Mouse (Mus musculus) heart, postnatal 0 days (tissue): Measurements from ENCODE around the gene Pgm1. TPM values are rescaled to one million over a fixed set of nuclear protein-coding genes. Genes with fewer than 3 reads are reported as not detected.

Experiments
- ATAC-seq: fragments of 200-750 bp; cut with Nextera tagmentation; 2 replicates; pipeline ENCODE4 v1.8.0; 2017; ENCODE audit warnings: low read depth, moderate number of reproducible peaks, moderate library complexity; ENCODE audit not compliant: insufficient read depth
- DNase-seq: peaks from one replicate; pipeline ENCODE4 v3.0.0-alpha.2; 2016; ENCODE audit warnings: low spot score
- H3K27ac ChIP-seq: fragments of 300-500 bp; sonication (generic); 2 replicates; pipeline ENCODE4 v1.5.1; 2014; ENCODE audit warnings: low read depth, mild to moderate bottlenecking
- H3K27me3 ChIP-seq: fragments of 300-500 bp; sonication (generic); 2 replicates; pipeline ENCODE4 v1.6.1; 2014; ENCODE audit warnings: low read length, mixed read lengths; ENCODE audit not compliant: control insufficient read depth, insufficient read depth
- H3K36me3 ChIP-seq: fragments of 300-500 bp; sonication (generic); replicated peaks from 2 replicates; pipeline ENCODE4 v1.6.1; 2014; ENCODE audit warnings: low read length, mixed read lengths; ENCODE audit not compliant: control insufficient read depth, insufficient read depth
- H3K4me1 ChIP-seq: fragments of 300-500 bp; sonication (generic); 2 replicates; pipeline ENCODE4 v1.6.1; 2014; ENCODE audit warnings: antibody characterized with exemption; ENCODE audit not compliant: control insufficient read depth, insufficient read depth
- H3K4me2 ChIP-seq: fragments of 300-500 bp; sonication (generic); 2 replicates; pipeline ENCODE4 v1.6.1; 2014; ENCODE audit warnings: low read depth, mild to moderate bottlenecking, low read length, moderate library complexity
- H3K4me3 ChIP-seq: fragments of 300-500 bp; sonication (generic); 2 replicates; pipeline ENCODE4 v1.5.1; 2014; ENCODE audit warnings: low read depth, low read length
- H3K9ac ChIP-seq: fragments of 300-500 bp; sonication (generic); replicated peaks from 2 replicates; pipeline ENCODE4 v1.6.1; 2014; ENCODE audit warnings: low read depth, low read length, mixed read lengths
- H3K9me3 ChIP-seq: fragments of 300-500 bp; sonication (generic); replicated peaks from 2 replicates; pipeline ENCODE4 v1.6.1; 2016; ENCODE audit warnings: low read length; ENCODE audit not compliant: control insufficient read depth
- CTCF ChIP-seq: IDR thresholded peaks from 2 replicates; pipeline ENCODE4 v1.5.1; 2016; ENCODE audit warnings: antibody characterized with exemption, control low read depth, low read depth
- EP300 ChIP-seq: IDR thresholded peaks from 2 replicates; pipeline ENCODE4 v1.6.1; 2016; ENCODE audit warnings: antibody characterized with exemption, low read depth
- WGBS: fragments of 180-500 bp; shearing (Covaris S2); extraction: QIAGEN DNeasy Blood & Tissue Kit; methylation state at CpG from one replicate; pipeline ENCODE4 v1.1.7; 2014; 5-methylcytosine and 5-hydroxymethylcytosine counted together
- polyA plus RNA-seq: library from polyadenylated mRNA; unstranded; fragments of >200 nt; fragmentation: Nextera tagmentation; extraction: Ambion mirVana; gene quantifications from 2 replicates; pipeline ENCODE4 v1.2.1, GENCODE M21; 2015
- total RNA-seq: library from RNA; depleted of rRNA; stranded (reverse); fragments of >200 nt; gene quantifications from 2 replicates; pipeline ENCODE4 v1.2.3, GENCODE M21; 2014; ENCODE audit warnings: low replicate concordance; rRNA removed

The Pgm1 gene
- total RNA-seq: 271 and 313 TPM in 2 replicates
- 208 and 220 TPM in 2 replicates for polyA plus RNA-seq

DNA sequence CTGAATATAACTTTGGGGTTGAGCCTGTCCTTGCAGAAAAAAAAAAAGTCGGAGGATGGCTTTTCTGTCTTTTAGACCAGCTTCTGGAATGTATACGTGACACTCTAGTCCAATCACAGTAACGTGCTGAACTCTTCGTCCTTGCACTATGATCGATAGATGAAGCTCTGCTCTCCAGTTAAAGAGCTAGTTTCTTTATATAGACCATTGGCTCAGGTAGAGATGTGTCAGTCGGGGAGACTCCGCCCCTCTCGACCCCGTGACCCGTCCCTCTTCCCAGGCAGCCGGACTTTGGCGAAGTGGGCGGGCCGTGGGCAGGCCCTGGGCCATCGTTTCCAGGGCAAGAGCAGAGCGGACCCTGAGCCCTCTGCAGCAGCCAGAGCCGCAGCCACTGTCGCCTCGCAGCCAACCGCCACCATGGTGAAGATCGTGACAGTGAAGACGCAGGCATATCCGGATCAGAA lies at the start of gene Pgm1:
TSS of gene Pgm1 (plus strand) at position 266 of the 464 bp plus-strand sequence.
- no peaks in the 10 kb centered on the region for H3K36me3 ChIP-seq
- ATAC-seq (peak; percentile 89), DNase-seq (peak; percentile 84)
- H3K4me2 ChIP-seq: peak within 1 kb of the TSS; percentile 96
- TF ChIP-seq EP300: no peak
- no peak for TF ChIP-seq CTCF
- H3K4me3 ChIP-seq: peak within 1 kb of the TSS; percentile 70
- peak within 1 kb of the TSS; percentile 97 for H3K27ac ChIP-seq
- no peaks in the 10 kb centered on the region for H3K27me3 ChIP-seq
- peaks cover 25% of the 10 kb centered on the region for H3K4me1 ChIP-seq
- no peaks in the 10 kb centered on the region for H3K9me3 ChIP-seq
- H3K9ac ChIP-seq: peak within 1 kb of the TSS; percentile 72
- 2% methylated on average over 23 of the region's 23 CpGs for WGBS

- no peaks in the 10 kb centered on the region for H3K27me3 ChIP-seq
- H3K4me3 ChIP-seq: no peak overlapping the region
- H3K36me3 ChIP-seq: no peaks in the 10 kb centered on the region
- no peak for TF ChIP-seq EP300
- peak; percentile 52 for TF ChIP-seq CTCF
- no peak overlapping the region for H3K9ac ChIP-seq
- no peak overlapping the region for H3K27ac ChIP-seq
- H3K4me1 ChIP-seq: no peaks in the 10 kb centered on the region
- DNase-seq: peak; percentile 19
- H3K9me3 ChIP-seq: no peaks in the 10 kb centered on the region
- no peak overlapping the region for H3K4me2 ChIP-seq
- ATAC-seq: no peak
These were observed 47.3 kb upstream of the Pgm1 start for GRCm38 (mm10) chr4:99881882-99882281.

- H3K27ac ChIP-seq: no peak overlapping the region
These were observed 46.8 kb upstream of the Pgm1 start for GRCm38 (mm10) chr4:99882405-99882804.

GRCm38 (mm10) chr4:99913894-99914451 lies 15.2 kb upstream of the Pgm1 start:
- Histone ChIP-seq H3K27me3 (no peaks in the 10 kb centered on the region), H3K27ac (no peak overlapping the region), H3K4me1 (no peaks in the 10 kb centered on the region), H3K36me3 (no peaks in the 10 kb centered on the region), H3K4me3 (no peak overlapping the region), H3K9me3 (no peaks in the 10 kb centered on the region), H3K9ac (no peak overlapping the region), H3K4me2 (no peak overlapping the region)
- TF ChIP-seq EP300 (no peak), CTCF (peak; percentile 71)
- ATAC-seq (no peak), DNase-seq (peak; percentile 17)
- WGBS: 60% methylated on average over 4 of the region's 4 CpGs

More at GRCm38 (mm10) chr4:99882405-99882804, 46.8 kb upstream of the Pgm1 start:
- Histone ChIP-seq H3K4me3 (no peak overlapping the region), H3K9ac (0 out of 2 replicates have a peak overlapping the region, but pooled peaks have one; percentile 15), H3K36me3 (no peaks in the 10 kb centered on the region), H3K4me1 (no peaks in the 10 kb centered on the region), H3K9me3 (no peaks in the 10 kb centered on the region), H3K27me3 (no peaks in the 10 kb centered on the region), H3K4me2 (no peak overlapping the region)
- ATAC-seq (no peak), DNase-seq (no peak)
- TF ChIP-seq EP300: no peak
- TF ChIP-seq CTCF: no peak

- Histone ChIP-seq H3K27me3 (no peaks in the 10 kb centered on the region), H3K4me3 (no peak overlapping the region), H3K4me2 (no peak overlapping the region), H3K27ac (no peak overlapping the region), H3K4me1 (peaks cover 21% of the 10 kb centered on the region), H3K36me3 (no peaks in the 10 kb centered on the region), H3K9me3 (no peaks in the 10 kb centered on the region), H3K9ac (no peak overlapping the region)
- DNase-seq (no peak), ATAC-seq (no peak)
- TF ChIP-seq EP300 (no peak), CTCF (no peak)
- WGBS: 94% methylated on average over 4 of the region's 4 CpGs
These were observed 2.8 kb upstream of the Pgm1 start for GRCm38 (mm10) chr4:99926380-99926779.

DNA sequence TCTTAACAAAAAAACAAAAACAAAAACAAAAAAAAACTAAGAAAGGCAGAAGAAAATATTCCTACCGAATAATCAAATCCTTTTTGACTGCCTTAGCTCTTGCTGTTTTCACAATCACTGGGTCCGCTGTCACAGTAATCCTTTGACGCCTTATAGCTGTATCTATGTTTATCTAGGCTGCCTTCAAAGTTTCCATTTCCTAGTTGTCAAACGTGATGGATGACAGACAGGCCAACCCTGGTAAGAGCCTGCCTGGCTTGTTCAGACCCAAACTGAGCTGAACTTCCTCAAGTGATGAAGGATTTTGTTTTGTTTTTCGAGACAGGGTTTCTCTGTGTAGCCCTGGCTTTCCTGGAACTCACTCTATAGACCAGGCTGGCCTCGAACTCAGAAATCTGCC lies 693 bp upstream of the Pgm1 start:
- H3K4me1 ChIP-seq: peaks cover 25% of the 10 kb centered on the region
- 19% methylated on average over 6 of the region's 6 CpGs for WGBS
- no peak overlapping the region for H3K4me3 ChIP-seq
- H3K27me3 ChIP-seq: no peaks in the 10 kb centered on the region
- peak overlapping the region; percentile 97 for H3K27ac ChIP-seq
- TF ChIP-seq EP300 (no peak), CTCF (no peak)
- DNase-seq (no peak), ATAC-seq (no peak)
- H3K36me3 ChIP-seq: no peaks in the 10 kb centered on the region
- no peaks in the 10 kb centered on the region for H3K9me3 ChIP-seq
- H3K9ac ChIP-seq: no peak overlapping the region
- H3K4me2 ChIP-seq: no peak overlapping the region
